Mouse (Mus musculus): ENCODE data around the gene Tmco4.

The Tmco4 gene

GRCm38 (mm10) chr4:139086984-139087383, 114.3 kb downstream of the Tmco4 start:
- in situ Hi-C loops (cut with MboI, MseI): loop anchor here (25.0 kb wide), 1 partner anchor 175 kb away; no protein-coding TSS in a partner anchor

GRCm38 (mm10) chr4:139088982-139089671, 116.4 kb downstream of the Tmco4 start:
- in situ Hi-C loops (cut with MboI, MseI): loop anchor here (25.0 kb wide), 1 partner anchor 173 kb away; no protein-coding TSS in a partner anchor

DNA sequence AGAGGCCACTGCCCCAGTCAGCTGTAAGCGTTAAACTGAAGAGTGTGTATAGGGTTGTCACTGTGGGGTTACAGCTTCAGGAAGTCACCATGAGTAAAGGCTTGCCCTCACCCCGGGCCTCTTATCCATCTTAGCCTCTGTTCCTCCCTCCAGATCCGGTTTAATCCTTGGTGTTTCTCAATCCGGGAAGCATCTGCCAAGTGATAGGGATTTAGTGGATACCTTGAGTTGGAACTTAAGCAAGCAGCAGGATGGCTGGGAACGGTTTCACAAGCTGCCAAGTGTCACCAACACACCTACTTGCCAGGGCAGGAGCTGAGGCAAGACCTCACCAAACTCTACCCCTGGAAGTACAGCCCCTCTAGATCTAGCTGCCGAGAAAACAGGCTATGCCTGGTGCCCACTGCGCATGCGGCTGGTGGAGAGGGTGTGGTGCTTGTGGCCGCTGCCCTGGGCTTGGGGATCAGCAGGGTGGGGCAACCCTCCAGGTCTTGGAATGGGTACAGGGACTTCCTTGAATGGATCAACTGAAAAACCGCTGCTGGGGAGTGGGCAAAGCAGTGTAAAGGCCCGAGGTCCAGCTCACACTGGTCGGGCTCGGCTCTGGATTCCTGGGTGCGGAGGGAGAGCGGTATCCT, 117.7 kb downstream of the Tmco4 start:
- in situ Hi-C loops (cut with MboI, MseI): loop anchor here (25.0 kb wide), 1 partner anchor 172 kb away; no protein-coding TSS in a partner anchor

- in situ Hi-C loops (cut with MboI, MseI): loop anchor here (25.0 kb wide), 1 partner anchor 171 kb away; no protein-coding TSS in a partner anchor
Measured at GRCm38 (mm10) chr4:139091066-139091465, 118.4 kb downstream of the Tmco4 start.

GRCm38 (mm10) chr4:139091478-139092355, 119.0 kb downstream of the Tmco4 start:
- in situ Hi-C loops (cut with MboI, MseI): loop anchor here (25.0 kb wide), 1 partner anchor 171 kb away; no protein-coding TSS in a partner anchor

DNA sequence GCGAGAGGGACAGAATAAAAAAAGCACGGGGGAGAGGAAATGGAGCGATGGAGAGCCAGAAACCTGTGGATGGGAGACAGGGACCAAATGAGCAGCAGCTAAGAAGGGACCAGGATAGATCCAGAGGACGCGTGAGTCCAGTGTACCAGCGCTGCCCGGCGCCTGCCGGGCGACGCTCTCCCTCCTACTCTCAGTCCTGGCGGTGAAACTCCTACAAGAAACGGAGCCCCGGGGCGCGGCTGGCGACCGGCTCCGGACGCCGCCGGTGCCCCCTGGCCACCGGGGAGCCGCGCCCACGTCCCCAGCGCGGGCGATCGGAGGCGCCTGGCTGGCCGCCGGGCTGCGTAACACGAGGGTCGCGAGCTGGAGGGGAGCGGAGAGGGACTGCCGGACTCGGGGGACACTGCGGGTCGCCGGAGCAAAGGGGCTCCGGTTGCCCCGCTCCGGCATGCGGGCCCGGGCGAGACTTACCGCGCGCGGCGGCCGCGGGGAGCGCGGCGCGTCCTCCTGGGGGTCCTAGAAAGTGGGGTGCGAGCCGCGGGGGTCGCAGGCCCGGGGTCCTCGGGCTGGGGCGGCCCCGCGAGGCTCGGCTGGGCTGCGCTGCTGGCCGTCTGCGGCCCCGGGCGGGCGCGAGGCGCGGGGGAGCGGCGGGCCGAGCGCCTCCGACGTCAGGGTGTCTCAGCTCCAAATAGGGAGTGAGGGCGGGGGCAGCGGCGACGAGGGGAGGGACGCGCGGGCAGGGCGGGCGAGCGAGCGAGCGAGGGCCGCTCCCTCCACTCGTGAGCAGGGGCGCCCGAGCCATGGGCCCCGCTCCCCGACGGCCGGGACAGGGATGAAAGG, 119.9 kb downstream of the Tmco4 start, which contains the start of gene Nbl1:
Gene Nbl1 (minus strand): TSS at position 638 of the 840 bp plus-strand sequence.
- in situ Hi-C loops (cut with MboI, MseI): loop anchor here (25.0 kb wide), 1 partner anchor 170 kb away; no protein-coding TSS in a partner anchor

- in situ Hi-C loops (cut with MboI, MseI): loop anchor here (25.0 kb wide), 1 partner anchor 169 kb away; no protein-coding TSS in a partner anchor
Measured at GRCm38 (mm10) chr4:139093196-139093530, 120.5 kb downstream of the Tmco4 start.

GRCm38 (mm10) chr4:139095406-139095805, 122.7 kb downstream of the Tmco4 start:
- in situ Hi-C loops (cut with MboI, MseI): loop anchor here (25.0 kb wide), 1 partner anchor 167 kb away; no protein-coding TSS in a partner anchor

GRCm38 (mm10) chr4:139096201-139096600, 123.5 kb downstream of the Tmco4 start:
- in situ Hi-C loops (cut with MboI, MseI): loop anchor here (25.0 kb wide), 1 partner anchor 166 kb away; no protein-coding TSS in a partner anchor

- in situ Hi-C loops (cut with MboI, MseI): loop anchor here (5.0 kb wide), 1 partner anchor 67 kb away; no protein-coding TSS in a partner anchor
Measured at GRCm38 (mm10) chr4:139100326-139100725, 127.6 kb downstream of the Tmco4 start.

DNA sequence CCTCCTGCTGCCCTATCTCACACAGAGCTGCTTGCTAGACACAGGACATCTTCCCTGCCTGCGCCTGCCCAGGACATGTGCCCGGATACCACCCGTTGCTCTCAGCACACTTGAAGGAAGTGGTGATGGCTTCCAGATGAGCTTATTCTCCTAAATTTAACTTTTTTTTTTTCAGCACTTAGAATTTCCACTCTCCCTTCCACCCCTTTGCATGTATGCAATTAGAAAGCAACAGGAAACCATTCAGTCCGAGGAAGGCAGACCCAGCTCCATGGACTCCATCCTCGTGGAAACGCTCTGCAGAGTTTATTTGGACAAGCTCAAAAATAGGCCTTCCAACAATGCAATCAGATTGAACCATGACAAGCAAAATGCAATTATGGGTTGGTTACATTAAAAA, 128.9 kb downstream of the Tmco4 start:
- in situ Hi-C loops (cut with MboI, MseI): loop anchor here (5.0 kb wide), 1 partner anchor 66 kb away; no protein-coding TSS in a partner anchor

DNA sequence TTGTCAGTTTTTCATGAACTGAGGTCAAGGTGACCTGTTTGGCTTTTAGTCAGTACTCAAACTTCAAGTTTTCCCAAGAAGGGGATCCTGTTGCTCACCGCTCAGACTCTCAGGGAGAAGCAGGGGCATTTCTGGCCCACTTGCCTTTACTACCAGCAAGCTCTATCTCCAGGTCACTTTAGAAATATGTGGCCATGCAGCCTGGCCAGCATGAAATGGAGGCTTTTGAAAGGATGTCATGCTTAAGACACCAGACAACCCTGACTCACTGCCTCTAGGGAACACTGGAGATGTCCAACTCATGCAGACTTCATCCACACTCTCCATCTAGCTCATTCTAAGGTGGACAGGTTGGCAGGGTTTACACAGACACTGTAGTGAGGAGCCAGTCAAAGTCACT, 132.8 kb downstream of the Tmco4 start:
- in situ Hi-C loops (cut with MboI, MseI): no loop called here

Data from regulatory T cell (primary cell).